In genomic region chr7:122580158-122580475, GRCm38 (mm10) we compare ENCODE assay signal across 21 mouse cellular contexts.
"Had no signal": no experiment of that assay in that cellular context is flagged by ENCODE, and none has a peak within 500 bp of the region (broad histone marks: within the 10 kb centered on the region; RNA-seq: fewer than 3 reads in every experiment).

No protein-coding gene starts in this region.

- H3K9ac ChIP-seq: embryonic facial prominence, embryonic 12.5 days; embryonic facial prominence, embryonic 13.5 days; embryonic facial prominence, embryonic 15.5 days; forebrain, embryonic 12.5 days; forebrain, embryonic 13.5 days; forebrain, embryonic 15.5 days; forebrain, postnatal 0 days had no signal

- H3K27me3 ChIP-seq: embryonic facial prominence, embryonic 12.5 days; embryonic facial prominence, embryonic 13.5 days; embryonic facial prominence, embryonic 15.5 days; forebrain, embryonic 12.5 days; forebrain, embryonic 13.5 days; forebrain, embryonic 15.5 days had no signal

- H3K36me3 ChIP-seq: embryonic facial prominence, embryonic 10.5 days; embryonic facial prominence, embryonic 12.5 days; embryonic facial prominence, embryonic 13.5 days; embryonic facial prominence, embryonic 15.5 days; forebrain, embryonic 10.5 days; forebrain, embryonic 12.5 days; forebrain, embryonic 15.5 days had no signal

- ATAC-seq: forebrain, embryonic 13.5 days; forebrain, embryonic 14.5 days; forebrain, embryonic 15.5 days; forebrain, embryonic 16.5 days; forebrain, postnatal 0 days had no signal

- H3K4me3 ChIP-seq: embryonic facial prominence, embryonic 10.5 days; embryonic facial prominence, embryonic 12.5 days; embryonic facial prominence, embryonic 13.5 days; embryonic facial prominence, embryonic 15.5 days; erythroblast, embryonic 14.5 days; forebrain, embryonic 10.5 days; forebrain, embryonic 12.5 days; forebrain, embryonic 13.5 days; forebrain, embryonic 15.5 days; gastrocnemius, adult 2 months; heart, adult 2 months had no signal

- H3K27ac ChIP-seq: embryonic facial prominence, embryonic 10.5 days; embryonic facial prominence, embryonic 12.5 days; embryonic facial prominence, embryonic 13.5 days; embryonic facial prominence, embryonic 15.5 days; forebrain, embryonic 10.5 days; forebrain, embryonic 12.5 days; forebrain, embryonic 13.5 days; forebrain, embryonic 15.5 days; gastrocnemius, adult 2 months; heart, adult 2 months had no signal

- H3K9me3 ChIP-seq: embryonic facial prominence, embryonic 10.5 days; embryonic facial prominence, embryonic 12.5 days; embryonic facial prominence, embryonic 13.5 days; embryonic facial prominence, embryonic 15.5 days; forebrain, embryonic 10.5 days; forebrain, embryonic 12.5 days; forebrain, embryonic 13.5 days; forebrain, embryonic 15.5 days had no signal

- H3K4me2 ChIP-seq: embryonic facial prominence, embryonic 12.5 days; embryonic facial prominence, embryonic 13.5 days; embryonic facial prominence, embryonic 15.5 days; forebrain, embryonic 12.5 days; forebrain, embryonic 13.5 days; forebrain, embryonic 15.5 days had no signal

- DNase-seq: cerebellum, postnatal 25 days; embryo, embryonic 11 days; forebrain, postnatal 0 days; gastrocnemius, adult 2 months; gastrocnemius, postnatal 10 days; gastrocnemius, postnatal 14 days; gastrocnemius, postnatal 25 days; gastrocnemius, postnatal 36 days; heart, adult 18-20 months; heart, adult 2 months had no signal
